Mouse (Mus musculus): Measurements from ENCODE around the gene Olfr9. TPM values are rescaled to one million over a fixed set of nuclear protein-coding genes. Genes with fewer than 3 reads are reported as not detected.

Gene Olfr9
- polyA plus RNA-seq, 1 experiment from 2014 or later = not detected

- no peaks in the 10 kb centered on the region for H3K4me1 ChIP-seq (replicated peaks; ENCODE audit: control insufficient read depth, insufficient read depth, low read length)
- DNase-seq (ENCODE audit: low spot score) (no peak), ATAC-seq (replicated peaks; ENCODE audit: low FRiP score) (peak; percentile 72)
- 48% methylated on average over 2 of the region's 2 CpGs for WGBS
- H3K4me3 ChIP-seq (ENCODE audit: low read depth, low read length) = no peak overlapping the region
- no peaks in the 10 kb centered on the region for H3K27me3 ChIP-seq (replicated peaks; ENCODE audit: control insufficient read depth, insufficient read depth, low read length)
- no peaks in the 10 kb centered on the region for H3K9me3 ChIP-seq (ENCODE audit: control insufficient read depth, low read length)
- H3K4me2 ChIP-seq = no peak overlapping the region
- no peak overlapping the region for H3K27ac ChIP-seq (ENCODE audit: low read depth, low read length)
- no peak overlapping the region for H3K9ac ChIP-seq (ENCODE audit: low read depth, low read length)
- H3K36me3 ChIP-seq (ENCODE audit: control insufficient read depth, insufficient read depth, low read length) = no peaks in the 10 kb centered on the region
These were observed 24.3 kb upstream of the Olfr9 start for GRCm38 (mm10) chr10:128964961-128965360.

GRCm38 (mm10) chr10:128965871-128966270, 23.4 kb upstream of the Olfr9 start:
- no peaks in the 10 kb centered on the region for H3K9me3 ChIP-seq (ENCODE audit: control insufficient read depth, low read length)
- DNase-seq (ENCODE audit: low spot score) (no peak), ATAC-seq (replicated peaks; ENCODE audit: low FRiP score) (no peak)
- H3K9ac ChIP-seq (ENCODE audit: low read depth, low read length) = no peak overlapping the region
- H3K27me3 ChIP-seq (replicated peaks; ENCODE audit: control insufficient read depth, insufficient read depth, low read length) = no peaks in the 10 kb centered on the region
- no peak overlapping the region for H3K4me3 ChIP-seq (ENCODE audit: low read depth, low read length)
- H3K4me1 ChIP-seq (replicated peaks; ENCODE audit: control insufficient read depth, insufficient read depth, low read length) = no peaks in the 10 kb centered on the region
- H3K4me2 ChIP-seq = no peak overlapping the region
- no peak overlapping the region for H3K27ac ChIP-seq (ENCODE audit: low read depth, low read length)
- no peaks in the 10 kb centered on the region for H3K36me3 ChIP-seq (ENCODE audit: control insufficient read depth, insufficient read depth, low read length)
- 77% methylated on average over 6 of the region's 6 CpGs for whole genome bisulfite sequencing

- H3K4me1 ChIP-seq (replicated peaks; ENCODE audit: control insufficient read depth, insufficient read depth, low read length) = no peaks in the 10 kb centered on the region
- no peaks in the 10 kb centered on the region for H3K9me3 ChIP-seq (ENCODE audit: control insufficient read depth, low read length)
- no peak overlapping the region for H3K27ac ChIP-seq (ENCODE audit: low read depth, low read length)
- DNase-seq (ENCODE audit: low spot score) (no peak), ATAC-seq (replicated peaks; ENCODE audit: low FRiP score) (no peak)
- no peak overlapping the region for H3K9ac ChIP-seq (ENCODE audit: low read depth, low read length)
- no peaks in the 10 kb centered on the region for H3K36me3 ChIP-seq (ENCODE audit: control insufficient read depth, insufficient read depth, low read length)
- no peak overlapping the region for H3K4me2 ChIP-seq
- H3K27me3 ChIP-seq (replicated peaks; ENCODE audit: control insufficient read depth, insufficient read depth, low read length) = no peaks in the 10 kb centered on the region
- 39% methylated on average over 1 of the region's 1 CpGs for WGBS
- no peak overlapping the region for H3K4me3 ChIP-seq (ENCODE audit: low read depth, low read length)
These were observed 20.9 kb upstream of the Olfr9 start for GRCm38 (mm10) chr10:128968341-128968749.

- no peak for ATAC-seq (replicated peaks; ENCODE audit: low FRiP score)
- no peaks in the 10 kb centered on the region for H3K4me1 ChIP-seq (replicated peaks; ENCODE audit: control insufficient read depth, insufficient read depth, low read length)
These were observed 18.4 kb upstream of the Olfr9 start for GRCm38 (mm10) chr10:128970740-128971250.

GRCm38 (mm10) chr10:128972841-128973240, 16.4 kb upstream of the Olfr9 start:
- DNase-seq (ENCODE audit: low spot score) = peak; percentile 9
- H3K27me3 ChIP-seq (replicated peaks; ENCODE audit: control insufficient read depth, insufficient read depth, low read length) = no peaks in the 10 kb centered on the region; the same call in 1 of the 2 replicates
- 67% methylated on average over 4 of the region's 4 CpGs for WGBS
- no peaks in the 10 kb centered on the region for H3K36me3 ChIP-seq (ENCODE audit: control insufficient read depth, insufficient read depth, low read length)
- H3K4me1 ChIP-seq (replicated peaks; ENCODE audit: control insufficient read depth, insufficient read depth, low read length) = no peaks in the 10 kb centered on the region
- H3K9me3 ChIP-seq (ENCODE audit: control insufficient read depth, low read length) = no peaks in the 10 kb centered on the region
- no peak overlapping the region for H3K4me2 ChIP-seq
- H3K4me3 ChIP-seq (ENCODE audit: low read depth, low read length) = no peak overlapping the region
- H3K27ac ChIP-seq (ENCODE audit: low read depth, low read length) = no peak overlapping the region
- ATAC-seq (replicated peaks; ENCODE audit: low FRiP score) = no peak
- H3K9ac ChIP-seq (ENCODE audit: low read depth, low read length) = no peak overlapping the region

More at GRCm38 (mm10) chr10:128970740-128971250, 18.4 kb upstream of the Olfr9 start:
- peak; percentile 14 for DNase-seq (ENCODE audit: low spot score)
- Histone ChIP-seq H3K9ac (ENCODE audit: low read depth, low read length) (no peak overlapping the region), H3K27me3 (replicated peaks; ENCODE audit: control insufficient read depth, insufficient read depth, low read length) (no peaks in the 10 kb centered on the region), H3K4me2 (no peak overlapping the region), H3K27ac (ENCODE audit: low read depth, low read length) (no peak overlapping the region), H3K36me3 (ENCODE audit: control insufficient read depth, insufficient read depth, low read length) (no peaks in the 10 kb centered on the region), H3K4me3 (ENCODE audit: low read depth, low read length) (no peak overlapping the region), H3K9me3 (ENCODE audit: control insufficient read depth, low read length) (no peaks in the 10 kb centered on the region)
- WGBS = 35% methylated on average over 1 of the region's 1 CpGs

- 34% methylated on average over 3 of the region's 3 CpGs for WGBS
- H3K9ac ChIP-seq (ENCODE audit: low read depth, low read length) = no peak overlapping the region
These were observed 12.8 kb upstream of the Olfr9 start for GRCm38 (mm10) chr10:128976395-128976794.

GRCm38 (mm10) chr10:128977522-128978114, 11.6 kb upstream of the Olfr9 start:
- ATAC-seq (replicated peaks; ENCODE audit: low FRiP score) = peak; percentile 57; the same call in 1 of the 2 replicates
- 24% methylated on average over 9 of the region's 9 CpGs for WGBS

More at GRCm38 (mm10) chr10:128976395-128976794, 12.8 kb upstream of the Olfr9 start:
- Histone ChIP-seq H3K4me1 (replicated peaks; ENCODE audit: control insufficient read depth, insufficient read depth, low read length) (no peaks in the 10 kb centered on the region), H3K4me3 (ENCODE audit: low read depth, low read length) (no peak overlapping the region), H3K4me2 (no peak overlapping the region), H3K36me3 (ENCODE audit: control insufficient read depth, insufficient read depth, low read length) (no peaks in the 10 kb centered on the region), H3K27ac (ENCODE audit: low read depth, low read length) (no peak overlapping the region), H3K27me3 (replicated peaks; ENCODE audit: control insufficient read depth, insufficient read depth, low read length) (no peaks in the 10 kb centered on the region; the same call in 1 of the 2 replicates), H3K9me3 (ENCODE audit: control insufficient read depth, low read length) (no peaks in the 10 kb centered on the region)
- no peak for DNase-seq (ENCODE audit: low spot score)
- ATAC-seq (replicated peaks; ENCODE audit: low FRiP score) = no peak

GRCm38 (mm10) chr10:128980644-128981365, 8.4 kb upstream of the Olfr9 start:
- no peak overlapping the region for H3K27ac ChIP-seq (ENCODE audit: low read depth, low read length)
- ATAC-seq (replicated peaks; ENCODE audit: low FRiP score) (no peak), DNase-seq (ENCODE audit: low spot score) (no peak)

More at GRCm38 (mm10) chr10:128977522-128978114, 11.6 kb upstream of the Olfr9 start:
- no peak overlapping the region for H3K27ac ChIP-seq (ENCODE audit: low read depth, low read length)
- DNase-seq (ENCODE audit: low spot score) = no peak
- H3K36me3 ChIP-seq (ENCODE audit: control insufficient read depth, insufficient read depth, low read length) = no peaks in the 10 kb centered on the region
- no peaks in the 10 kb centered on the region for H3K9me3 ChIP-seq (ENCODE audit: control insufficient read depth, low read length)
- H3K4me1 ChIP-seq (replicated peaks; ENCODE audit: control insufficient read depth, insufficient read depth, low read length) = no peaks in the 10 kb centered on the region
- H3K4me2 ChIP-seq = no peak overlapping the region
- no peaks in the 10 kb centered on the region; the same call in 1 of the 2 replicates for H3K27me3 ChIP-seq (replicated peaks; ENCODE audit: control insufficient read depth, insufficient read depth, low read length)
- H3K4me3 ChIP-seq (ENCODE audit: low read depth, low read length) = no peak overlapping the region
- H3K9ac ChIP-seq (ENCODE audit: low read depth, low read length) = no peak overlapping the region

More at GRCm38 (mm10) chr10:128980644-128981365, 8.4 kb upstream of the Olfr9 start:
- no peaks in the 10 kb centered on the region for H3K36me3 ChIP-seq (ENCODE audit: control insufficient read depth, insufficient read depth, low read length)
- no peaks in the 10 kb centered on the region for H3K4me1 ChIP-seq (replicated peaks; ENCODE audit: control insufficient read depth, insufficient read depth, low read length)
- no peak overlapping the region for H3K4me2 ChIP-seq
- no peaks in the 10 kb centered on the region; the same call in 1 of the 2 replicates for H3K27me3 ChIP-seq (replicated peaks; ENCODE audit: control insufficient read depth, insufficient read depth, low read length)
- H3K4me3 ChIP-seq (ENCODE audit: low read depth, low read length) = no peak overlapping the region
- no peak overlapping the region for H3K9ac ChIP-seq (ENCODE audit: low read depth, low read length)
- WGBS = 67% methylated on average over 3 of the region's 3 CpGs
- H3K9me3 ChIP-seq (ENCODE audit: control insufficient read depth, low read length) = no peaks in the 10 kb centered on the region
